Mouse (Mus musculus) neutrophil, adult 5-6 weeks (primary cell): ENCODE results near the gene Wnk3. TPM values are rescaled to one million over a fixed set of nuclear protein-coding genes. Genes with fewer than 3 reads are reported as not detected.
"Not testable (repeated sequence)": the region's sequence is repeated elsewhere in the genome, so short reads cannot be mapped to it uniquely, and the experiment has no call there.

Experiments used
- ATAC-seq: fragments of 151-379, 151-347 bp; 2 replicates; pipeline ENCODE4 v1.8.0; 2017; ENCODE audit warnings: mild to moderate bottlenecking, moderate TSS enrichment; ENCODE audit not compliant: insufficient number of reproducible peaks, poor library complexity, low FRiP score, severe bottlenecking; ENCODE audit errors: extremely low read depth
- total RNA-seq: library from RNA; stranded (forward); fragments of 200-1000 nt; gene quantifications from 2 replicates; pipeline ENCODE4 v1.2.3, GENCODE M21; 2017

Wnk3 gene
- not detected in 2 replicates for total RNA-seq

DNA sequence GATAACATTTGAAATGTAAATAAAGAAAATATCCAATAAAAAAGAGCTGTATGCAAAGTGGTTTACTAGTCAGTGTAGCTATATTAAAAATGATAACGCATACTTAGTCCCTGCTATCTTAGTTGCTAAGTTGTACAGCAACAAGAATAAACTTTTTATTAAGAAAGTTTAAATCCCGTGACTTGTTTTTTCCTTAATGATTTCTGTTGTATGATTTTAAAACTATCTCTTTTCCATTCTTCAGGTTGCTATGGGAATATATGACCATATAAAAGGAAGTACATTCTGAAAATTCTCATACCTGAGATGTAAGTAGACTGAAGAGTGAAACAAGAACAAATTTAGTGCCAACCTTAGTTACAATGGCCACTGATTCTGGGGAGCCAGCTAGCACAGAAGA is at the start of gene Wnk3:
Wnk3 (plus strand) TSS at position 301 of the 400 bp plus-strand sequence.
- ATAC-seq: no peak

DNA sequence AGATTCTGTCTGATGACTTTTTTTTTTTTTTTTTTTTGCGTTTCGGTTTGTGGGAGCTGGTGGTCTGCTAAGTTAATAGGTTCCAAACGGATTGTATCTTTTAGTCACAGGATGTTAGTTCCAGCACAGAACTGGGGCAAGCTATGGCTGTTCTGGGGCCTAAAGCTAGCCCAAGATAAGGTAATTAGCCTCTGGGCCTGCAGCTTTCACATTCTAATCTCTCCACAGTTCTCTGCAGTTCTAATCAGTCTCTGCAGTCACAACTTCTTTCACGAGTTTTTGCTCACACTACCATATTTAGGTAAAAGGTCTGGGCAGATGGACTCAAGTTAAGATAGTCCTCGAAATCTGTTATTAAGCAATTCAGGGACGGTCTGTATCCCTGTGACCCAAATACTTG is 39.5 kb upstream of the Wnk3 start:
- ATAC-seq: no peak

DNA sequence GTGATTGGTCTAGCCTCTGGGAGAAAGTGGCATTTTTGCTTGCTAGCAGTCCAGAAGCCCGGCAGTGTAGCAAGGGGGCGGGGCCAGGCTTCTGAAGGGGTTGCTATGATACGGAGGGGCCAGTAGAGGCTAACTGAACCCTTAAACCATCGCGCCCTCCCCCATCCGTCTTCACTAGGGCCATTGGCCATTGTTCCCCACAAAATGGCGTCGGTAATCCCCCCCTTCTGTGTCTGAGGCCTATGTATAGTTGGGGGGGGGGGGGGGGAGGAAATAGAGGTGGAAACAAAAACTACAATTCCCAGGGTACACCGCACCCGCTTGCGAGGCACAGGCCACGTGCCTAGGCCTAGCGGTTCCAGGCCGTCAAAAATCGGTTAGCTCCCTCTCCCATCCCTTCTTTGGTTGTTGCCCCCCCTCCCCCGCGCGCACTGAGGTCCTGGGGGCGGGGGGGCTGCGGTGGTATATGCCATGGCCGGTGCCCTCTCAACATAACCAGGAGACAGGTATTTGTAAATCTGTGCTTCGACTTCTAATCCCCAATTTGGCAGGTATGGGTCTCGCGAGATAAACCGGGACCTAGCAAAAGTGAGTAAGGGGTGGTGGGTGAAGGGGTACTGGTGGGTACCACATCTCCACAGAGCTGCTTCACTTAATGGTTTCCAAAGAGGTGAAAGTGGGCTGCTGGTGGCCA is 29.3 kb upstream of the Wnk3 start:
- ATAC-seq: no peak

DNA sequence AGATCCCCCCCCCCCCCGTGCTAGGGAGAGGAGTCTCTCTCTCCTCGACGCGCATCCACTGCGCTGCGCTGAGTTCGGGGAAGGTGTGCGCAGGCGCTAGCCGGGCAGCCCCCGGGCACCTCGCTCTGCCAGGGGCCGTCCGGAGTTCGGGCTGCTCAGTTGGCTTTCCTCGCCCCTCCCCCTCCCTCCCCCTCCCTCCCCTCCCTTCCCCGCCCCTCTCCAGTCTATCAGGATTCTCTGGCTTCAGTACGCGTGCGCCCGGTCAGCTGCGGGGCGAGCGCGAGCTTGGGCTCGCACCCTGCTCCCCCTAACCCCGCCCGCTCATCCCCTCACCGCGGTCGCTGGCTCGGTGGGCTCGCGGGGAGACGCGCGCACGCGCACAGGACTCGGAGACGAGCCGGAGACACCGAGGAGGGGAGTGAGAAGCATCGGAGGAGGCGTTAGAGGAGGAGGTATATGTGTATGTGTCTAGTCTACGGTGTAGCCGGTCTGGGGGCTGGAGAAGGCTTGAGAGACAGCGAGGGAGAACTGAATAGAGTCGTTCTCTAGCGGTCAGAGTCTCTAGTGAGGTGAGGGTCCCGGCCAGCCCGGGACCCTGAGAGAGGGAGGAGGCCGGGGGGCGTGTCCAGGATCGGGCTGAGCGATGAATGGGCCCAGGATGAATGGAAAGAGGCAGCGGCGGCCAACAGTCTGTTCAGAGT is 28.5 kb upstream of the Wnk3 start:
- ATAC-seq: no peak

DNA sequence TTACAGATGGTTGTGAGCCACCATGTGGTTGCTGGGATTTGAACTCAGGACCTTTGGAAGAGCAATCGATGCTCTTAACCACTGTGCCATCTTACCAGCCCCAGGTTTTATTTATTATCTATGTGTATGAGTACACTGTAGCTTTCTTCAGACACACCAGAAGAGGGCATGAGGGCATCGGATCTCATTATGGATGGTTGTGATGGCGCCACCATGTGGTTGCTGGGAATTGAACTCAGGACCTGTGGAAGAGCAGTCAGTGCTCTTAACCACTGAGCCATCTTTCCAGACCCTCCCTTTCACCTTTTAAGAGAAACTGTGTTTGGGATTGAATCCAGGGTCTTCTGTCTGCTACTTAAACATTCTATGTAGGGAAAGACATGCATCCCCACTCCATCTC is 24.7 kb upstream of the Wnk3 start:
- not testable (repeated sequence) for ATAC-seq

DNA sequence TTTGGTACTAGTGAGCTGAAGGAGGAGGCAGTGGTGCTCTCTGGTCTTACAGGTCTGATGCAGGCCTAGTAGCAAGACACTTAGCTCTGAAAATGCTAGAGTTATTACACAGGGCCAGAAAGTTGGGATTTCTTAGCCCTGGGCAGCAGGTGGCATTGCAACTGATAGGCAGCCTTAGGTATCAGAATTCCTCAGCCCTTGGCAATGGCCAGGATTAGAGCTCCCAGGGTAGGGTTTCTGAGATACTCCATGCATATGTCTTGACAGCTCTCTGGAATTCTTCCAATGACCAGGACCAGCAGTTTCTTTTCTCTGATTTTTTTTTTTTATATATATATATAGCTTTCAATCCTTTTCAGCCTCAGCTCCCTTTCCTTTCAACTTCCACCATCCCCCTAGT is 100.5 kb downstream of the Wnk3 start:
- ATAC-seq: no peak

DNA sequence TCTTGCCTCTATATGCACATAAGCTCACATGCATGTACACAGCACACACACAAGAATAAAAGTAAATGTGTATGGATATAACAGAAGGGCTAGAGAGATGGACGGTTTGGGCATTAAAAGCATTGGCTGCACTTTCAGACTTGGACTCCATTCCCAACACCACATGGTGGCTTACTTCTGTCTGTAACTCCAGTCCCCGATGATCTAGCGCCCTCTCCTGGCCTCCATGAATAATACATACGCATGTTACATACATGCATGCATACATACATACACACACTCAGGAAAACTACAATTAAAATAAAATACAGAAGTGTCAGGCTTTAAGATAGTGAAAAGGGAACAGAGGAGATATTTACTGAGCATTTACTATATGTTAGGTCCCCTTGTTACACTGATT is 115.9 kb downstream of the Wnk3 start:
- ATAC-seq: no peak

DNA sequence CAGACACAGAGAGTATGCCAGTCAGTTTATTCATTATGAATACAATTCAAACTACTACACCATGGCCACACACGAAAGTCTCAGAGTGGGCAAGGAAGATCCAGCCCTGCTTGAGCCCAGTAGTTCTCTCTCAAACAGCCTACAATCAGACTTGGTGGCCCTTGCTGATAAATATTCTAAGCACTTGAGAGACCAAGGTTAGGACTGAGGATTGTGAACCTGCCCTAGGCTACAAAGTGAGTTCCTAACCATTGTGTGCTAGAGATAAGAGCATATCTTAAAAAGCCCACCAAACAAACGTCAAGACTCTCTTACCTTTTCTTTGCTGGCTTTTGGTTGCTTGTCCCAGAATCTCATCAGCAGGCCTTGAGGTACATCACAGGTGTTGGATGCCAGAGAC is 135.7 kb downstream of the Wnk3 start:
- ATAC-seq: no peak

DNA sequence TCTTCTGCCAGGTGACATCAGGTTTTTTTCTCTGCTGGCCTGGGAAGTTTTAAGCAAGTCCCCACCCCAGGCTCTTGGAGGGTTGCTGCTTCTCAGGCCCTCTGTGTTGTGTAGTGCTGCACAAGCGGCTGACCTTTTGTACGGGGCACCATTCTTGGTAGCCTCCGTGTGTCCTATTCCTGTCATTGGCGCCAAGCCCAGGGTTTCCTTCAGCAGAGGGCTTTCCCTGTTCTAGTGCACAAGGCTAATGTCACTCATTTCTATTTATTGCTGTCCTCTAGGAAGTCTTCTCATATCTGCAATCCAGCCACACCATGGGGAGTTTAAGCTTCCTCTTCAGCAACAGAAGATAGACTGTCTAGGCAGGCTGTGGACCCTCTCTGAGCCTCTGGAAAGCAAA is 139.9 kb downstream of the Wnk3 start:
- ATAC-seq: no peak

DNA sequence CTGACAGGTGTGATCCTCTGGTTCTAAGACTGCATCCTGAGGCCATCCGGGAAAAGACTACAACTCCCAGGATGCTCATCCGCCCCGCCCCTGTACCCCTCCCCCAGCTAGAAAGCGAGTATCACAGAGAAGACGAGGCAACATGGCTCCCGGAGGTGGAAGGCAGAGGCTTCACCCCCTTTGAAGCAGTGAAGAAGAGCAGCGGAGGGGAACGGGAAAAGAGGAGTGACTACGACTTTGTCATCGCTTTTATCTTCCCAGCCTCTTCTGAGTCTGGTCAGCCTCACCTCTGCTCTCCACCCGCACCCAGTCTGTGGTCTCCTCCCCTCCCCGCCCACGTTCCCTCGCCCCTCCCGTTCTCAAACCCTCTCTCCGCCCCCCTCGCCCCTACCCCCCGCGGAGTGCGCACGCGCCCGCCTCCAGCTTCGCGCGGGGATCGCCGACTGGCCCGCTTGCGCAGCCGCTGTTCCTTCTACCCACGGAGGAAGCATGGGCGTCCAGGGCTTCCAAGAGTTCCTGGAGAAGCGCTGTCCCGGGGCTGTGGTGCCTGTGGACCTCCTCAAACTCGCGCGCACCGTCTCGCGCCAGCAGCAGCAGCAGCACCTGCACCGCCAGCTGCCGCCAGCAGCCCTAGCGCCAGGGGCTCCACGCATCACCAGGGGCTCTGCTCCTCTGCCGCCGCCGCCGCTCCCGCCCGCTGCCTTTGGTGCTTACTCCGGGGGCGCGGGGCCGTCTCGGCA is 146.1 kb downstream of the Wnk3 start, which contains the start of gene Fam120c:
Fam120c (plus strand) TSS at position 415 of the 740 bp plus-strand sequence.
- ATAC-seq: peak; percentile 80

DNA sequence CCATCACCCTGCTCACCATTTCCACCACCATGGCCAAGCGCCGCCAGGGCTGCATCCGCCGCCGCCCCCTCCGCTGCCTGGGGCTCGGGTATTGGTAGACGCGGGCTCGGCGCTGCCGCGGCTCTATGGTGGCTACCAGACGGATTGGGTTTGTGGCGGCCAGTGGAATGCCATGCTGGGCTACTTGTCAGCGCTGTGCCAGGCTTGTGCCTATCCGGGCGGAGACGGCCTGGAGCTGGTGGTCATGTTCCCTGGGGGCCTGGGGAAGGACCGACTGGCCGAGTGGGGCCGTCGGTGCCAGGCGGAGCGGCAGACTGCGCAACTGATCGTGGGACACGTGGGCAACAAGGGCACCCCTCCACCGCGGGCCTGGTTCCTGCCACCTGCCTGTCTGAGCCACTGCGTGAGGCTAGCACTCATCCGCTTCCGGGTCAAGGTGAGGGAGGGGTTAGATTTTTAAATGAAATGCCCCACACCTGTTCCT is 146.7 kb downstream of the Wnk3 start:
- ATAC-seq: peak; percentile 63

DNA sequence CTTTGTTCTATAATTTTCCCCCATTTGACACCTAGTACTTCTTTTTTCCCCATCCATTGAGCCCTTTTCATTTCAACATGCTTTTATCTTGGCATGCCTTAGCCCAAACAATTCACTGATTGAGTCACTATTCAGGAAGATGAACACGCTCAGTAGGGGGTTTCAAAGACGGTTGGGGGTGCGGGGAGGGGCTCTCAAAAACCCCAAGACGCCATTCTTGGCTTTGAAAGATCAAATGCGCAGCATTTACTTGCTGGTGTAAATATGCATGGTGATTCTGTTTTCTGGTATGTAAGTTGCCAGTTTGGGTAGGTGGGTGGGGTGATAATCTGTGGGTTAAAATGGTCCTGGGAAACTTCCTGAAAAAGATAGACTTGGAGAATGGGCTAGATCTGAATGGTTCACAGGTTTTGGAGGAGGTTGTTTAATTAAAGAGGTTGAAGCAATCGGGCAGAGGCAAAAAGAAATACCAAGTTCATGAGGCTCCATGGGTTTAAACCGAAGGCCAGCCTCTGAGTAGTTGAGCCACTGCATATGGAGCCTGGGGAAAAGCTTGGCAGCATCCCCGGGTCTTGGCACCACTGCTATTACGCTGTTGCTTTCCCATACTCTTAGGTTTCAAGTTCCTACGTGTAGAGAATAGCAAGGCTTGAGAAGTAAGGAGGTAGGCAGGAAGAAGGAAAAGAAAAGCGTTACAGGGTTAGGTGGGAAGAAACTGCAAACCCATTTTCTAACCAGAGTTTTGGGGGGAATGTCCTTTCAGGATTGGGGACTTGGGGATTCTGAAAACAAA is 147.7 kb downstream of the Wnk3 start:
- ATAC-seq: no peak

DNA sequence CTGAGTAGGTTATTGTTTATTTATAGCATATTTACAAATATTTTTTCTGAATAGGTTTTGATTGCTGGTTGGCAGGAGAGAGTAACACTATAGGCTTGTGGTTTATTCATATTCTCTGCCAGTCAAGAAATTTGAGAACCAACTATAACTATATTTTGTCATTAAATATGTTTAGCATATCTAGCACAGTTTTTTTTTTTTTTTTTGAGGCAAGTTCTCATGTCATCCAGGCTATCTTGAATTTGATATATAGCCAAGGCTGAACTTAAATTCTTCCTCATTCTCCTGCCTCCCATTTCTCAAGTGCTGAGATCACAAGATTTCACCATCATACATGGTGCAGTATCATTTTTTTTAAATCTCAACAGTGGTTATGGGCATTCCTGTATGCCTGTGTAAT is 149.4 kb downstream of the Wnk3 start:
- ATAC-seq: no peak

DNA sequence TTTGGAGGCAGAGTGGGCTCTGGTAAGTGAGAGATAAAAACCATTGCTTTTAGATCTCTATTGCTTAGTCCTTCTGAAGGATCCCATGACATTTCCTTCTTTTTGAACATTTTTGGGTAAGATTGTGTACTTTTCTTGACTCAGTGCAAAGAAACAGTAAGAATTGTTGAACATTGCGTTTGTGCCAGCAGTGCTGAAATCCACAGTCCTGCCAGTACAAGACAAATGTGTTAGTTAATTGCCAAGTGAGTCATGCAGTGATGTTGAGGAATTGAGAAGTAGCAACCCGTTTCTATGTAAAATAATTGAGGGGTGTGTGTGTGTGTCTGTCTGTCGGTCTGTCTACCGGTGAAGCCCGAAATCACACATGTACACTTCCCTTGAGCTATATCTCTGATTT is 151.4 kb downstream of the Wnk3 start:
- no peak for ATAC-seq

Other genes starting within 250 kb of the Wnk3 start
- gene Gnl3l, start 180.8 kb upstream of the Wnk3 start, total RNA-seq: 27.9 and 34.9 TPM in 2 replicates
- gene Fgd1, start 151.9 kb upstream of the Wnk3 start, total RNA-seq: not detected in 2 replicates
- gene Tsr2, start 101.5 kb upstream of the Wnk3 start, total RNA-seq: 15.4 and 16.6 TPM in 2 replicates
- gene Fam120c, start 146.1 kb downstream of the Wnk3 start, total RNA-seq: 3.4 TPM in 2 replicates